Mouse (Mus musculus) stomach, embryonic 15.5 days (tissue): ENCODE results near the gene Sigirr. TPM values are rescaled to one million over a fixed set of nuclear protein-coding genes. Genes with fewer than 3 reads are reported as not detected.
A peak's percentile ranks its signal among the peaks of the same experiment; 100 is the strongest.

Experiments
- ATAC-seq: fragments of 200-750 bp; cut with Nextera tagmentation; 2 replicates; pipeline ENCODE4 v1.8.0; 2017; ENCODE audit warnings: low read depth, moderate number of reproducible peaks, moderate TSS enrichment; ENCODE audit not compliant: insufficient read depth, low FRiP score
- H3K27ac ChIP-seq: fragments of 300-500 bp; sonication (generic); 2 replicates; pipeline ENCODE4 v1.5.1; 2015; ENCODE audit warnings: mild to moderate bottlenecking, inconsistent platforms
- H3K27me3 ChIP-seq: fragments of 300-500 bp; sonication (generic); replicated peaks from 2 replicates; pipeline ENCODE4 v1.6.1; 2015; ENCODE audit warnings: inconsistent platforms
- H3K36me3 ChIP-seq: fragments of 300-500 bp; sonication (generic); 2 replicates; pipeline ENCODE4 v1.6.1; 2015; ENCODE audit warnings: inconsistent platforms
- H3K4me1 ChIP-seq: fragments of 300-500 bp; sonication (generic); 2 replicates; pipeline ENCODE4 v1.6.1; 2015; ENCODE audit warnings: inconsistent platforms
- H3K4me2 ChIP-seq: fragments of 300-500 bp; sonication (generic); 2 replicates; pipeline ENCODE4 v1.6.1; 2015; ENCODE audit warnings: mild to moderate bottlenecking, inconsistent platforms
- H3K4me3 ChIP-seq: fragments of 300-500 bp; sonication (generic); replicated peaks from 2 replicates; pipeline ENCODE4 v1.5.1; 2015; ENCODE audit warnings: inconsistent platforms
- H3K9ac ChIP-seq: fragments of 300-500 bp; sonication (generic); 2 replicates; pipeline ENCODE4 v1.6.1; 2015; ENCODE audit warnings: inconsistent platforms
- H3K9me3 ChIP-seq: fragments of 300-500 bp; sonication (generic); 2 replicates; pipeline ENCODE4 v1.6.1; 2016; ENCODE audit warnings: inconsistent platforms
- WGBS: fragments of 180-500 bp; shearing (Covaris S2); methylation state at CpG from one replicate; pipeline ENCODE4 v1.1.7; 2015; 5-methylcytosine and 5-hydroxymethylcytosine counted together
- polyA plus RNA-seq: library from polyadenylated mRNA; unstranded; fragments of >200 nt; fragmentation: Nextera tagmentation; extraction: Ambion mirVana; gene quantifications from 2 replicates; pipeline ENCODE4 v1.2.1, GENCODE M21; 2015

The Sigirr gene
- polyA plus RNA-seq, 1 experiment from 2014 or later = 15.1 TPM

DNA sequence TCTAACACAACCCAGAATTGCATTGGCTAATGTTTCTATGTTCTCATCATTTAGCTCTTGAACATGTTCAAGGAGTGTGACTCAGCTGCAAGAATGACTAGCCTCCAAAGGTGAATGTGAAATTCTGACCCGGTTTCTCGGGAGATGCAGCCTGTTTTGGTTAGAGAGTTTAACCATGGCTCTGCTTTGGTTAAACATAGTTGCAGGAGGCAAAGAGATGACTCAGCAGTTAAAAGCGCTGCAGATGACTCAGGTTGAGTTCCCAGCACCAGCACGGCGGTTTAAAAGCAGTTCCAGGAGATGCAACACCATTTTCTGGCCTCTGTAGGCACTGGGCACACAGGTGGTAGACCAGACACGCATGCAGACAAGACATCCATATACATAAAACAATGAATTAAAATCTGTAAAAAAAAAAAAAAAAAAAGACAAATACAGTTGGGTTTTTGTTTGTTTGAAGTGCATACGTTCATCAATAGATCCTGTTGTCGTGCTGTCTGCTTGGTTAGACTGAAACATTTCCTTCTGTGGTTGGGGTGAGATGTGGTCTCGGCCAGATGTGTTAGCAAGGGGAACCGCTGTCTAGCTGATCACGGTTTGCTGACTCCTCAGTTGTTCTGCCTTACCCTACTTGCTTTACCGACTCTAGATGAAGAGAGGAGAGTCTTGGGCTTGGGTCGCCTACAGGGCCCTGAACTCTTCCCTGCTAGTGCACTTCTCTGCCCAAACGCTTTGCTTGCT is 41.6 kb downstream of the Sigirr start:
- ATAC-seq = no peak
- Histone ChIP-seq H3K4me1 (peaks cover 13% of the 10 kb centered on the region; the same call in 1 of the 2 replicates), H3K4me3 (no peak overlapping the region), H3K9me3 (no peaks in the 10 kb centered on the region), H3K9ac (no peak overlapping the region), H3K27me3 (no peaks in the 10 kb centered on the region), H3K4me2 (no peak overlapping the region), H3K36me3 (no peaks in the 10 kb centered on the region), H3K27ac (no peak overlapping the region)
- WGBS = 85% methylated on average over 14 of the region's 14 CpGs

DNA sequence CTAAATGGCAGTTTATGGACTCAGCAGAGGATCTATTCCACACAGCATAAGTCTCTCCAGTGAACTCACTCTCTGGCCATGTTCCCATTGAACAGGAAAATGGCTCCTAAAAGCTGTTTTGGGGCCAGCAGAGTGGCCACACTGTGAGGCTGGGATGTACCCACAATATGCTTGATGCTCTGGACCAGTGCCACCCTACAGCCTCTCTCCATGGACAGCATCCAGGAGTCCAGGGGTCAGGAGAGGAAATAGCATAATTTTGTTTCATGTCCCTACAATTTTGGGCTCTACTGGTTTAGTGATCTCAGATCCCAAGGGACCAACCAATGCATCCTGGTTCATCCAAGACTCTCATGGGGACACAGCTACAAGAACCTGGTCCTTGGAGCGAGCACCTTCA is 42.8 kb downstream of the Sigirr start:
- Histone ChIP-seq H3K9me3 (no peaks in the 10 kb centered on the region), H3K27me3 (no peaks in the 10 kb centered on the region), H3K4me3 (no peak overlapping the region), H3K4me1 (peaks cover 13% of the 10 kb centered on the region; the same call in 1 of the 2 replicates), H3K9ac (no peak overlapping the region), H3K4me2 (no peak overlapping the region), H3K27ac (no peak overlapping the region), H3K36me3 (no peaks in the 10 kb centered on the region)
- WGBS = 83% methylated on average over 1 of the region's 1 CpGs
- no peak for ATAC-seq

DNA sequence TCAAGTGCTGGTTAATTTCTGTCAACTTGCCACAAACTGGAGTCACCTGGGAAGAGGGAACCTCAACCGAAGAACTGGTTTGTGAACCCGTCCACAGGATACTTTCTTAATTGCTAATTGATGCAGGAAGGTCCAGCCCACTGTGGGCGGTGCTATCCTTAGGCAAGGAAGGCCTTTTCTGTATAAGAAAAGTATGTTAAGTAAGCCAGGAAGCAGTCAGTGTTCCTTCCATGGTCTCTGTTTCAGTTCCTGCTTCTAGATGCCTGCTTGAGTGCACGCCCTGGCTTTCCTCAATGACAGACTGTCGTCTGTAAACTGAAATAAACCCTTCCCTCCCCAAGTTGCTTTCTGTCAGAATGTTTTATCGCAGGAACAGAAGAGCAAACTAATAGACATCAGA is 43.4 kb downstream of the Sigirr start:
- Histone ChIP-seq H3K27ac (no peak overlapping the region), H3K9ac (no peak overlapping the region), H3K4me2 (no peak overlapping the region), H3K36me3 (no peaks in the 10 kb centered on the region), H3K4me1 (peaks cover 9% of the 10 kb centered on the region; the same call in 1 of the 2 replicates), H3K27me3 (no peaks in the 10 kb centered on the region), H3K9me3 (no peaks in the 10 kb centered on the region), H3K4me3 (no peak overlapping the region)
- WGBS = 84% methylated on average over 6 of the region's 6 CpGs
- no peak for ATAC-seq

DNA sequence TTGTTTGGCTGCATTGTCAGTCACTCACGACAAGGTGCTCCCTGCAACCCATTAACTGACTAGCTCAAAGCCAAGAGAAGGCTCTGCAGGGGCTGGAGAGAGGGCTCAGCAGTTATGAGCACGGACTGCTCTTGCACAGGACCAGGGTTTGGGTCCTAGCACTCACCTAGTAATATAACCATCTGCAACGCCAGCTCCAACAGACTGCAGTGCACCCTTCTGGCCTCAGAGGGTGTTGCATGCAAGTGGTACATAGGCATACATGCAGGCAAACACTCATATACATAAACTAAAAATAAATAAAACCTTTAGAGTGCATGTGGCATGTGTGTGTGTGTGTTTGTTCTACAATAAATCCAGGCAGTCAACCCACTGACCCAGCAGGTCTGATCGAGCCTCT is 44.6 kb downstream of the Sigirr start:
- no peak overlapping the region for H3K9ac ChIP-seq
- no peaks in the 10 kb centered on the region for H3K36me3 ChIP-seq
- no peak for ATAC-seq
- WGBS = 75% methylated on average over 4 of the region's 4 CpGs
- H3K4me2 ChIP-seq = no peak overlapping the region
- no peak overlapping the region for H3K4me3 ChIP-seq
- H3K27me3 ChIP-seq = no peaks in the 10 kb centered on the region
- H3K27ac ChIP-seq = no peak overlapping the region
- H3K4me1 ChIP-seq = 0 out of 2 replicates have a peak, but pooled peaks cover 3% of the 10 kb centered on the region
- no peaks in the 10 kb centered on the region for H3K9me3 ChIP-seq

DNA sequence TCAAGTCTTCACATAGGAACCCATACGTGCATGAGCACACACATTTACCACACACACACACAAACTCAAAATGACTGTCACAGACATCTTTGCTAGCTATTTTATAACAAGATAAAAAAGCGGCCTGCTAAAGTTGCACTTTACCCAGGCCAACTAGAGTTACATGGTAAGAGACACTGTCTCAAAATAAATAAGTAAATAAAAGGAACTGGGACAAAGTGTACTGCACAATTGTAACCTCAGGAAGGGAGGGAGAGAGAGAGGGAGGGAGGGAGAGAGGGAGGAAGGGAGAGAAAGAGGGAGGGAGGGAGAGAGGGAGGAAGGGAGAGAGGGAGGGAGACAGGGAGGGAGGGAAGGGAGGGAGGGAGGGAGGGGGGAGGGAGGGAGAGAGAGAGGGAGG is 48.0 kb downstream of the Sigirr start:
- 69% methylated on average over 2 of the region's 2 CpGs for WGBS
- no peak overlapping the region for H3K4me3 ChIP-seq
- no peaks in the 10 kb centered on the region for H3K9me3 ChIP-seq
- H3K4me1 ChIP-seq = peaks cover 6% of the 10 kb centered on the region; the same call in 1 of the 2 replicates
- H3K27me3 ChIP-seq = no peaks in the 10 kb centered on the region
- ATAC-seq = no peak
- no peak overlapping the region for H3K4me2 ChIP-seq
- no peaks in the 10 kb centered on the region for H3K36me3 ChIP-seq
- no peak overlapping the region for H3K27ac ChIP-seq
- H3K9ac ChIP-seq = no peak overlapping the region

DNA sequence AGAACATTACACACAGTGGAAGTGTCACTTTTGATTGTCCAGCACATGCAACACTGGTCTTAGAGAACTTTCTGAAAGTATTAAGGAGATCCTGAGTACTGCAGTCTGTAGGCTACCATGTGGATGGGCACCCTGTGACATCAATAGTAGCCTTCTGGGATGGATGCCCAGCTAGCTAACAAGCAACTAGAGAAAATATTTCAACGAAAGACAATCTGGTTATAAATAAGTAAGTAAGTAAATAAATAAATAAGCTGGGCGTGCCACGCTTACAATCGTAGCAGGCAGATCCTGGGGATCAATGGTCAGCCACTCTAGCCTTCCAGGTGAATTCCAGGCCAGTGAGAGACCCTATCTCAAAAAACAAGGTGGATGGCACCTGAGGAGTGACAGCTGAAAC is 48.4 kb downstream of the Sigirr start:
- Histone ChIP-seq H3K27me3 (no peaks in the 10 kb centered on the region), H3K4me3 (no peak overlapping the region), H3K4me1 (peaks cover 10% of the 10 kb centered on the region; the same call in 1 of the 2 replicates), H3K9ac (no peak overlapping the region), H3K36me3 (no peaks in the 10 kb centered on the region), H3K27ac (no peak overlapping the region), H3K4me2 (no peak overlapping the region), H3K9me3 (no peaks in the 10 kb centered on the region)
- WGBS = 86% methylated on average over 4 of the region's 4 CpGs
- no peak for ATAC-seq

DNA sequence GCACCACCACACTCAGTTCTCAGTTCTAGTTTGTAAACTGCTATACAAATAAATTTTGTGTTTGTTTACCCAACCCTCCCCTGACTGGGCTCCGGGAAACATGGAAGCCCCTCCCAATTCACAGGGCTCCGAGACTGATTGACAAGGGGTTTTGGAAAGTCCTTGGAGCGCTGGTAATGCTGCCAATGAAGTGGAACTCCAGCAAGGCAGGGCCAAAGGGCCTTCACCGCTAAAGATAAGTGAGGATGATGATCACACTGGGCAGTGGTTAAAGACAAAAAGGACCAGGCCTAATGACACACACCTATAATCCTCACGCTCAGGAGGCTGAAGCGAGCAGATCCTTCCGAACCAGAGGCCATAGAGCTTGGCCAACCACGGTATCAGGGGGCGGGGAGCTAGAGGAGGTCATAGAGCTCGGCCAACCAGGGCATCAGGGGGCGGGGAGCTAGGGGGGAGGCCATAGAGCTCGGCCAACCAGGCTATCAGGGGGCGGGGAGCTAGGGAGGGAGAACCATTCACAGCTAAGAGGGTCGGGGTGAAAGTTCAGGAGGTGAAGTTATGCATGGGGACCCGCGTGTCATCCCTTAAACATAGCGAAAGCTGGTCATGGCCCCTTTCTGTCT is 49.2 kb downstream of the Sigirr start:
- Histone ChIP-seq H3K4me2 (no peak overlapping the region), H3K36me3 (no peaks in the 10 kb centered on the region), H3K4me1 (peaks cover 14% of the 10 kb centered on the region; the same call in 1 of the 2 replicates), H3K4me3 (no peak overlapping the region), H3K9ac (no peak overlapping the region), H3K27me3 (no peaks in the 10 kb centered on the region), H3K27ac (no peak overlapping the region), H3K9me3 (no peaks in the 10 kb centered on the region)
- ATAC-seq = no peak
- 64% methylated on average over 17 of the region's 17 CpGs for WGBS

DNA sequence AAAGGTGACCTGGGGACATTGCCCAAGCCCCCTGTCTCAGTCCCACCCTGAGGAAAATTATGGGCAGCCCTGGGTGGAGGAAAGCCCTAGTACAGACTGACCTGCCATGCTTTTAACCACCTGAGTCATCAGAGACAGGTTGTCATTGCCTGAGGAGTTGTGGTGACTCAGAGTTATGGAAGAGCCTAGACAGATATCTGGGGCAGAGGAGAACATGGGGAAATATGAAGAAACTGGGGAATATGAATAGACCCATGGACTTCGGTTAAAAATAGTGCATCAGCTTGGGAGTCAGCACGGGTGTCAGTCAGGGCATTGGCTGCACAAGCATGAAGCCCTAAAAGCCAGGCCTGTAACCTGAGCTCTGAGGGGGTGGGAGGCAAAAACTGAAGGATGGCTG is 51.0 kb downstream of the Sigirr start:
- Histone ChIP-seq H3K9me3 (no peaks in the 10 kb centered on the region), H3K4me2 (no peak overlapping the region), H3K27me3 (no peaks in the 10 kb centered on the region), H3K4me3 (no peak overlapping the region), H3K9ac (no peak overlapping the region), H3K4me1 (peaks cover 14% of the 10 kb centered on the region; the same call in 1 of the 2 replicates), H3K27ac (no peak overlapping the region), H3K36me3 (no peaks in the 10 kb centered on the region)
- no peak for ATAC-seq
- 83% methylated on average over 2 of the region's 2 CpGs for WGBS

DNA sequence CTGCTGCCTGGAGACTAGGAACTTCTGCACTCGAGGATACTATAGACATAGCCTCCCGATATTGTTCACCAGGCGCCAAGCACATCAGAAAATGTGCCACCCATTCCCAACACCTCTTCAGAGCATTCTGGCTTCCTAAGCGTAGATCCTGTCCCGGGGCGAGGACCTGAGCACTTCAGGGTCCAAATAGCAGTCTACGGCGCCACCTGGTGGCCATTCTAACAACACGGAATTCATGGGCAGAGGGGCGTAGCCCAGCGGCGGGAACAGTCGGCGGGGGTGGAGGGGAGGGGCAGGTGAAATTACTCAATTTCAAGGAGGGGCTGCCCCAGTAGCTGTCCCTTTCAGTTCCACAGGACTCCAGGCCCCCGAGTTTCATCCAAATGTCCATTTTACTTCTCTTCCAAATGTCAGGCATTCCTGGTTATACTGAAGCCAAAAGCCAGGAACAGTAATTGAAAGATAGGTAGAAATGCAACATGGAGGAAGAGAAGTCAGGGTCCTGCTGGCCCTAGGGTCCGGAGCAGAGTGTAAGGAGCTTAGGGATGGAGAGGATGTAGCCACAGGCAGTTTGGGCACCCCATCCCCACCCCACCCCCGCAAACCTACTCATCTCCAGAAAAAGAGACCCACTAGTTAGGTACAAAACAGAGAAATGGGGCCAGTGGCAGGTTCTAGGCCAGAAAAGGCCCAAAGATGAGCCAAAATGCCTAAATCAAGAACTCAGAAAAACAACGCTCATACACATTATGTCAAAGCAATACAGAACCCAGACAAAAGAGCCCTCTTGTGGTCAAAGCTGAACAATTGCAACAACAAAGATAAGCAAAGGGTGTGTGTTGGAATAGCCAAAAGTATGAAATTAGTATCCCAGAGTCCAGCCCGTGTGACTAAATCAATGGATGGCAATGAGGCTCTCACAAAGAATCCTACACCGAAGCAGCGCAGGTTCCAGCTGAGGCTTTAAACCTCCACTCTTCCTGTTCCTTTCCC is 51.9 kb downstream of the Sigirr start:
- Histone ChIP-seq H3K27ac (peak overlapping the region; percentile 90), H3K36me3 (no peaks in the 10 kb centered on the region), H3K4me1 (peaks cover 15% of the 10 kb centered on the region; the same call in 1 of the 2 replicates), H3K4me3 (peak overlapping the region; percentile 28), H3K9ac (peak overlapping the region; percentile 4; the same call in 1 of the 2 replicates), H3K27me3 (no peaks in the 10 kb centered on the region), H3K4me2 (peak overlapping the region; percentile 63), H3K9me3 (no peaks in the 10 kb centered on the region)
- 9% methylated on average over 21 of the region's 21 CpGs for WGBS
- ATAC-seq = peak; percentile 84

DNA sequence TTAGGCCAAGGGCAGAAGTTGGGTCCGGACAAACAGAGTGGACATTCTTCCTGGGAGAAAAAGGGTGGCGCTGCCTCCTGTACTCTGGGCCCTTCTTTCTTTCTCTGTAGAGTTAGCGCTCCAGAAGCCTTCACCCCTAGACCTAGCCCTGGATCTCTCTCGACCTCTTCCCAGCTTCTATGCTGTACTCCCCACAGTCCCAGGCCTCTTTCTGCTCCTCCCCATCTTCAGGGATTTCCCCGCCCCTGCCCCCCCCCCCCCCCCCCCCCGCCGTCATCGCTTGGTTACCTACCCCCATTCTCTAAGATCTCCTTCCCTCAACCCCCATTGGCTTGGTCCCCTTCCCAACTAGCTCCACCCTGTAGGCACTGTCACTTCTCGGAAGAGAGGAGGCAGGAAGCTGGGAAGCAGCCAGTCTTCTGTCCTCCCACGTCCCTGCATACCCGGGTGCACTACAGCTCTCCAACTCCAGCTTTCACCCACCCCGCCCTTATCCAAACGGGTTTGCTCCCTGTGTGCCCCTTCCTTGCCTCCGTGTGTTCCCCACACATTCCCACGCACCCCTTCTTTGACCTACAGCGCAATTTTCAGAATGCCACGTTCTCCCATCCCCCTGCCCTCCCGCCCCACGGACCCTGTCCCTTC is 52.7 kb downstream of the Sigirr start:
- peak; percentile 84 for ATAC-seq
- H3K36me3 ChIP-seq = no peaks in the 10 kb centered on the region
- H3K27me3 ChIP-seq = no peaks in the 10 kb centered on the region
- WGBS = 7% methylated on average over 16 of the region's 19 CpGs
- H3K4me1 ChIP-seq = peaks cover 22% of the 10 kb centered on the region; the same call in 1 of the 2 replicates
- no peaks in the 10 kb centered on the region for H3K9me3 ChIP-seq
- peak overlapping the region; percentile 63 for H3K4me2 ChIP-seq
- H3K9ac ChIP-seq = peak overlapping the region; percentile 4; the same call in 1 of the 2 replicates
- peak overlapping the region; percentile 90 for H3K27ac ChIP-seq
- H3K4me3 ChIP-seq = peak overlapping the region; percentile 28

DNA sequence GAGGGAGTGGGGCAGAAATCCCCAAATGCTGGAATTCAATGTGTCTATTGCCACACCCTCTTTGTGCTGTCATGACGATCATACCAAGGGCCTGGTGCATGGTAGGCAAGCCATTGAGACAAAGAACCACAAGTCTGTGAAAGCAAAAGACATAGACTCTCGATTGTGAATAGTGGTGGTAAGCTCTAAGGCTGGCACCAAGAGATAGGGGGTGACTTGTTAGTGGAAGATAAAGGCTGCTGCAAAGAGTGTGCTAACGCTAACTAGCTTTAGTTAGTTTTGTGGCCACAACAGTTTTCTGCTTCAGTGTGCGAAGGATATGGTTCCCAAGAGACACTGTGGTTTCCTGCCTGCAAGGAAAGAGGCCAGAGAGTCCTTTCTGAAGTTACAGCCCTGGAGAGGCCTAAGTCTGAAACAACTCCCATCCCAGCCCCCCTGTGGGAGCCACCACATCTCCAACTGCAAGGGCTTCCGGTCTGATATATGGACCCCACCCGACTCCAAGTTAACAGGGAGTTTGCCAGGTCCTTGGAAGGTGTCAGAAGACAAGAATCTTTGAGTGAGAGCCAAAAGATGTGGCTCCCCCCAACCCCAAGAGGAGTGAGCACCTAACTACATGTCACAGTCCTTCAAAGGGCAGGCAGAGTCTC is 53.3 kb downstream of the Sigirr start:
- ATAC-seq = no peak
- Histone ChIP-seq H3K27ac (peak overlapping the region; percentile 88), H3K9ac (no peak overlapping the region), H3K4me1 (peaks cover 22% of the 10 kb centered on the region; the same call in 1 of the 2 replicates), H3K4me3 (no peak overlapping the region), H3K27me3 (no peaks in the 10 kb centered on the region), H3K9me3 (no peaks in the 10 kb centered on the region), H3K36me3 (no peaks in the 10 kb centered on the region), H3K4me2 (peak overlapping the region; percentile 36; the same call in 1 of the 2 replicates)
- 52% methylated on average over 6 of the region's 6 CpGs for WGBS
